Mouse (Mus musculus) liver, embryonic 14.5 days (tissue): ENCODE measurements around the gene Ccm2l. TPM values are rescaled to one million over a fixed set of nuclear protein-coding genes. Genes with fewer than 3 reads are reported as not detected.

Experiments
- ATAC-seq: fragments of 200-750 bp; cut with Nextera tagmentation; 2 replicates; pipeline ENCODE4 v1.8.0; 2017; ENCODE audit warnings: moderate number of reproducible peaks, mild to moderate bottlenecking, moderate library complexity; ENCODE audit not compliant: insufficient read depth
- DNase-seq, 3 experiments: peaks; one replicate each; pipeline ENCODE4 v3.0.0-alpha.2; 2012 to 2013; ENCODE audit warnings: low read depth in 3 of 3, low spot score in 3 of 3
- H3K27ac ChIP-seq: fragments of 300-500 bp; sonication (generic); 2 replicates; pipeline ENCODE4 v1.5.1; 2014; ENCODE audit warnings: moderate library complexity, mild to moderate bottlenecking, control low read depth, inconsistent platforms
- H3K27me3 ChIP-seq: fragments of 300-500 bp; sonication (generic); 2 replicates; pipeline ENCODE4 v1.6.1; 2014; ENCODE audit warnings: mild to moderate bottlenecking, low read length, moderate library complexity; ENCODE audit not compliant: control insufficient read depth, insufficient read depth
- H3K36me3 ChIP-seq: fragments of 300-500 bp; sonication (generic); replicated peaks from 2 replicates; pipeline ENCODE4 v1.6.1; 2014; ENCODE audit warnings: low read depth; ENCODE audit not compliant: control insufficient read depth, insufficient read depth
- H3K4me1 ChIP-seq, 2 experiments: fragments of 200-500 bp in 1 of 2; fragments of 300-500 bp in 1 of 2; sonication (generic) in 1 of 2; replicated peaks; 2 replicates each; pipeline ENCODE4 v1.6.1; 2012 to 2014; ENCODE audit warnings: antibody characterized with exemption in 1 of 2, inconsistent platforms in 1 of 2, low read length in 1 of 2; ENCODE audit not compliant: control insufficient read depth in 2 of 2, insufficient read depth in 2 of 2
- H3K4me2 ChIP-seq: fragments of 300-500 bp; sonication (generic); 2 replicates; pipeline ENCODE4 v1.6.1; 2014; ENCODE audit warnings: low read depth, mild to moderate bottlenecking, control low read depth, moderate library complexity
- H3K4me3 ChIP-seq, 2 experiments: fragments of 200-500 bp in 1 of 2; fragments of 300-500 bp in 1 of 2; sonication (generic) in 1 of 2; 2 replicates each; pipeline ENCODE4 v1.5.1; 2012 to 2014; ENCODE audit warnings: low read depth in 2 of 2, low read length in 2 of 2, mild to moderate bottlenecking in 2 of 2, control low read depth in 1 of 2, inconsistent platforms in 1 of 2, moderate library complexity in 1 of 2; ENCODE audit not compliant: insufficient read depth in 1 of 2
- H3K9ac ChIP-seq: fragments of 300-500 bp; sonication (generic); replicated peaks from 2 replicates; pipeline ENCODE4 v1.6.1; 2014; ENCODE audit warnings: mild to moderate bottlenecking, control low read depth, moderate library complexity
- H3K9me3 ChIP-seq: fragments of 300-500 bp; sonication (generic); 2 replicates; pipeline ENCODE4 v1.6.1; 2016; ENCODE audit warnings: low read length, mixed read lengths; ENCODE audit not compliant: control insufficient read depth
- CTCF ChIP-seq: IDR thresholded peaks from 2 replicates; pipeline ENCODE4 v1.5.1; 2016; ENCODE audit warnings: antibody characterized with exemption, low read depth, control low read depth
- EP300 ChIP-seq: IDR thresholded peaks from 2 replicates; pipeline ENCODE4 v1.6.1; 2016; ENCODE audit warnings: antibody characterized with exemption, low read depth
- WGBS: fragments of 180-500 bp; shearing (Covaris S2); extraction: QIAGEN DNeasy Blood & Tissue Kit; methylation state at CpG from one replicate; pipeline ENCODE4 v1.1.7; 2014; ENCODE audit not compliant: insufficient replicate concordance; 5-methylcytosine and 5-hydroxymethylcytosine counted together
- polyA plus RNA-seq, 2 experiments: library from polyadenylated mRNA; depleted of rRNA in 1 of 2; stranded (reverse) in 1 of 2; unstranded in 1 of 2; fragments of >200 nt; fragmentation: Nextera tagmentation in 1 of 2; extraction: Ambion mirVana in 1 of 2; gene quantifications; 2 replicates each; pipeline versions ENCODE4 v1.2.1 to v1.2.3; 2012 to 2014

The Ccm2l gene
- polyA plus RNA-seq, 2 experiments = 0.81 to 2.2 TPM

GRCm38 (mm10) chr2:153087091-153087490 lies 21.3 kb downstream of the Ccm2l start:
- Histone ChIP-seq H3K9me3 (no peaks in the 10 kb centered on the region), H3K27me3 (no peaks in the 10 kb centered on the region), H3K4me3 (no peak overlapping the region), H3K9ac (no peak overlapping the region), H3K4me1 (peaks cover 0 to 2% of the 10 kb centered on the region in 2 experiments; a peak in 1 of 4 replicates), H3K27ac (no peak overlapping the region), H3K4me2 (no peak overlapping the region), H3K36me3 (no peaks in the 10 kb centered on the region)
- 67% methylated on average over 10 of the region's 10 CpGs for WGBS
- ATAC-seq = no peak
- no peak for DNase-seq
- TF ChIP-seq EP300 (no peak), CTCF (no peak)

- Histone ChIP-seq H3K9me3 (no peaks in the 10 kb centered on the region), H3K4me3 (no peak overlapping the region), H3K27ac (no peak overlapping the region), H3K36me3 (no peaks in the 10 kb centered on the region), H3K27me3 (no peaks in the 10 kb centered on the region), H3K9ac (no peak overlapping the region), H3K4me2 (no peak overlapping the region), H3K4me1 (peaks cover 0 to 2% of the 10 kb centered on the region in 2 experiments; a peak in 1 of 4 replicates)
- 46% methylated on average over 2 of the region's 2 CpGs for WGBS
- DNase-seq (no peak), ATAC-seq (no peak)
- TF ChIP-seq EP300 (no peak), CTCF (no peak)
These were observed 23.6 kb downstream of the Ccm2l start for GRCm38 (mm10) chr2:153089316-153089715.

- no peak overlapping the region for H3K27ac ChIP-seq
- DNase-seq (no peak), ATAC-seq (peak; percentile 21; the same call in 1 of the 2 replicates)
- peaks cover 0 to 2% of the 10 kb centered on the region in 2 experiments; a peak in 1 of 4 replicates for H3K4me1 ChIP-seq
- no peak overlapping the region for H3K4me3 ChIP-seq
- H3K36me3 ChIP-seq = no peaks in the 10 kb centered on the region
- H3K9me3 ChIP-seq = no peaks in the 10 kb centered on the region
- 8% methylated on average over 10 of the region's 10 CpGs for whole genome bisulfite sequencing
- H3K27me3 ChIP-seq = no peaks in the 10 kb centered on the region
- no peak overlapping the region; the same call in 1 of the 2 replicates for H3K4me2 ChIP-seq
- no peak overlapping the region for H3K9ac ChIP-seq
- TF ChIP-seq CTCF (no peak), EP300 (no peak)
These were observed 24.9 kb downstream of the Ccm2l start for GRCm38 (mm10) chr2:153090551-153091165.

- no peaks in the 10 kb centered on the region for H3K36me3 ChIP-seq
- H3K4me2 ChIP-seq = peak overlapping the region; percentile 54; the same call in 1 of the 2 replicates
- 35% methylated on average over 23 of the region's 23 CpGs for WGBS
- H3K27ac ChIP-seq = no peak overlapping the region
- no peak for TF ChIP-seq EP300
- TF ChIP-seq CTCF = no peak
- no peaks in the 10 kb centered on the region for H3K9me3 ChIP-seq
- peaks cover 23% of the 10 kb centered on the region for H3K27me3 ChIP-seq
- peaks cover 0 to 1% of the 10 kb centered on the region in 2 experiments; a peak in 1 of 4 replicates for H3K4me1 ChIP-seq
- ATAC-seq (no peak), DNase-seq (no peak)
- H3K4me3 ChIP-seq = no peak overlapping the region
- H3K9ac ChIP-seq = no peak overlapping the region
These were observed 41.5 kb downstream of the Ccm2l start for GRCm38 (mm10) chr2:153107046-153107766.

GRCm38 (mm10) chr2:153107802-153108201 lies 42.0 kb downstream of the Ccm2l start:
- Histone ChIP-seq H3K27ac (no peak overlapping the region), H3K27me3 (peaks cover 23% of the 10 kb centered on the region), H3K9me3 (no peaks in the 10 kb centered on the region), H3K4me2 (peak overlapping the region; percentile 54), H3K36me3 (no peaks in the 10 kb centered on the region), H3K4me1 (peaks cover 0 to 1% of the 10 kb centered on the region in 2 experiments; a peak in 1 of 4 replicates), H3K4me3 (no peak overlapping the region), H3K9ac (no peak overlapping the region)
- ATAC-seq (no peak), DNase-seq (no peak)
- TF ChIP-seq EP300 = no peak
- TF ChIP-seq CTCF = no peak
- 5% methylated on average over 15 of the region's 15 CpGs for WGBS
